Comparison of ENCODE assay signal across 9 mouse cellular contexts in the genomic region with DNA sequence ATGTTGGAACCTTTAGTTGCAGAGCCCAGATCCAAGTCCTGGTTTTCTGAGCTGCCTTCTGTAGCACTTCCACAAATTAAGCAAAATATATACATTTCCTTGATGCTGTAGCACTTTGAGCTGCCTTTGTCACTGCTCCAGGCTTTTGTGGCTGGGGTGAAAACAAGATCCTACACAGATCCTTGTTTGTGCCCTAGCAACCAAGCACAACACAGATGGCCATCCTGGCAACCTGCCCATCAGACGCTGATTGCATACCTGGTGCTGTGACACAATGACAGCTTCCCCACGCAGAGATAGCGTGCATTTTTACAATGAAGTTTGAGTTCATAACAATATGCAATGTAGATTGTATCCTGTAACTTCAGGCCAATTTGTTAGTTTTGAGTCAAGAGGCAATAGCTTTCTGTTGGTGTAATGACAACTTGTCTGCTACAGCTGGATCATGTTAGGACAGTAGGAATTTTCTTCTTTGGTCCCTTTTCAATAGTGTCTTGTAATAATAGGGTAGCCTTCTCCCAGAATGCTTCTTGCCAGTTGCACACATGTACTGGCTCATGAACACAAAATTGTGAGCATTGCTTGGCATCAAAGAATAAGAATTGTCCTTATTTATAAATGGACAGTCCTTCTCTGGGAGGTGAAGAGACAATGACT.
DNase-seq lines count a peak whose midpoint lies in the region; ATAC-seq lines count a peak whose summit lies in the region.
"Had no signal": no experiment of that assay in that cellular context is flagged by ENCODE, and none has a peak within 500 bp of the region (broad histone marks: within the 10 kb centered on the region; RNA-seq: fewer than 3 reads in every experiment).

No protein-coding gene starts in this region.

- H3K9me3 ChIP-seq in hindbrain, embryonic 12.5 days (replicated peaks), result no peaks in the 10 kb centered on the region
- H3K9me3 ChIP-seq in hindbrain, embryonic 10.5 days, result no peaks in the 10 kb centered on the region

- peak; percentile 73 for ATAC-seq in hindbrain, embryonic 12.5 days (ENCODE audit: low FRiP score)
- ATAC-seq in megakaryocyte, adult 5-6 weeks (ENCODE audit: poor library complexity, severe bottlenecking), result no peak
- ATAC-seq: Patski had no signal

- no peak overlapping the region for H3K9ac ChIP-seq in hindbrain, embryonic 12.5 days

- 59% methylated on average over 3 of the region's 3 CpGs for WGBS in hindbrain, embryonic 12.5 days
- 87% methylated on average over 3 of the region's 3 CpGs for WGBS in hindbrain, embryonic 10.5 days

- H3K4me1 ChIP-seq in hindbrain, embryonic 12.5 days, result no peaks in the 10 kb centered on the region
- no peaks in the 10 kb centered on the region for H3K4me1 ChIP-seq in hindbrain, embryonic 10.5 days (replicated peaks)

- H3K27ac ChIP-seq in hindbrain, embryonic 12.5 days, result no peak overlapping the region
- H3K27ac ChIP-seq in hindbrain, embryonic 10.5 days, result no peak overlapping the region

- no peak for DNase-seq in hindbrain, embryonic 10.5 days (ENCODE audit: low spot score)
- peak; percentile 13 for DNase-seq in adipocyte (ENCODE audit: low spot score)
- DNase-seq in cerebellum, postnatal 14 days, result peak; percentile 98
- DNase-seq in layer of hippocampus, adult 18-20 months (ENCODE audit: low spot score in 2 of 2), result peak; percentile 15 to 50
- DNase-seq in right cerebral cortex, adult 18-20 months, result peak; percentile 21
- DNase-seq in kidney, postnatal 14 days, result no peak

- H3K4me2 ChIP-seq in hindbrain, embryonic 12.5 days (replicated peaks), result no peak overlapping the region

- no peak overlapping the region for H3K4me3 ChIP-seq in hindbrain, embryonic 12.5 days
- no peak overlapping the region for H3K4me3 ChIP-seq in hindbrain, embryonic 10.5 days

- no peaks in the 10 kb centered on the region for H3K27me3 ChIP-seq in hindbrain, embryonic 12.5 days
- H3K27me3 ChIP-seq in hindbrain, embryonic 10.5 days (ENCODE audit: insufficient read depth, poor library complexity, severe bottlenecking), result no peaks in the 10 kb centered on the region
- H3K27me3 ChIP-seq: Patski had no signal

- no peaks in the 10 kb centered on the region for H3K36me3 ChIP-seq in hindbrain, embryonic 12.5 days
- H3K36me3 ChIP-seq in hindbrain, embryonic 10.5 days, result no peaks in the 10 kb centered on the region

Comparison
In these comparisons a context has a peak if more than half of its experiments do, and no peak if none do; other contexts are left out.
1. DNase-seq: peak in adipocyte (single experiment), cerebellum, postnatal 14 days (2 of 2), layer of hippocampus, adult 18-20 months (2 of 2) and right cerebral cortex, adult 18-20 months (single experiment); none in hindbrain, embryonic 10.5 days (single experiment) and kidney, postnatal 14 days (single experiment).